Mouse (Mus musculus): Measurements from ENCODE around the gene Gse1.

The Gse1 gene

GRCm38 (mm10) chr8:120276051-120276890 lies 48.0 kb downstream of the Gse1 start:
- DNase-seq (ENCODE audit: low spot score) = peak; percentile 90

DNA sequence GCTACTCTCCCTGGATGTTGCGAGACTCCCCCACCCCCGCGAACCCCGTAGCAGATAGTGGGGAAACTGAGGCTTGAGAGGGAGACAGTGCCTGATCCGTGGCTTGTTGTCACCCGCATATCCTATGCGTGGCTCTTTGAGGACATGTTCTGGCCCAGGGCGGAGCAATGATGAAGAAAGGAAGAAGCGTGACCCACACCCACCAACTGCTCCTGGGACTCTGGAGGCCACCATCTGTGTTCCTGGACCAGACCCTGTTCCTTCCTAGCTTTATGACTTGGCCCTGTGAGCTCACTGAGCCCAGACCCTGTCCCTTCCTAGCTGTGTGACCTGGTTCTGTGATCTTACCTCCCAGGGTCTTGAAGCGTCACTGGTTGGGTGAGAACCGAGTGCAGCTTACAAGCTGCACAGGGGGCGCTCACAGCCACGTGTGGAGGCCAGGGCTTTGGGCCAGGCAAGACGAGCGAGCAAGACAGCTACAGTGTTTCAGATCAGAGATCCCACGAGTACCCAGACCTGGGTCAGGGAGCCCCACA lies 48.7 kb downstream of the Gse1 start:
- peak; percentile 34 for DNase-seq (ENCODE audit: low spot score)

DNA sequence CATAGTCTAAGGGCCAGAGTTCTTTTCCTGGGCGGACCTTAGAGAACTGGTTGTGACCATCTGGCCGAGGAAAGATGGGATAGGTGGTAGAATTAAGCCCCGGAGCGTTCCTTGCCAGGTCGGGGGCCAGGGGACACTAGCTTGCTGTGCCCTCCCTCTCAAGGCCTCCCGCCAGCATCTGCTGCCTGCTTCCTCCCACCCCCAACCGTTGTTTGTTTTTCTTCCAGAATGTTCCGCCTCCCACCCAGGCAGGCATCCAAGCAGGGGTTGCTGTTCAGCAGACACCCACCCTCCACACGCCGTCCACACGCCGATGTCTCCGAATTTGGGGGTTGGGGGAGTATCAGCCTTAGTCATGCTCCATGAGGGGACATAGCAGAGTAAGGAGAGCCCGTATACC lies 49.8 kb downstream of the Gse1 start:
- no peak for DNase-seq (ENCODE audit: low spot score)

DNA sequence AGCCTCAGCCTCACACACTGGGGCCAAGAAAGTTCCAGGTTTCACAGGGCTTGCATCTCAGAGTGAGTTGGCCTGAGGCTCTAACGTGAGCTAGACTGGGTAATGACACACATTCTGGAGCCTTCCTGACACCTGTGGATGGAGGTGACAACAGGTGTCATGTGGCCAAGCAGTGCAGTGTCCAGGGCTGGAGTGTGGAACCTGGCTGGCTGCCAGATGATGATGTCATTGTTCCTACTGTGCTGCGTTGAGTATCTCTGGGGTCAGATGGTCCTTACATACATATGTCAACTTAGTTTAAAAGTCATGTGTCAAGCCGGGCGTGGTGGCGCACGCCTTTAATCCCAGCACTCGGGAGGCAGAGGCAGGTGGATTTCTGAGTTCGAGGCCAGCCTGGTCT lies 51.2 kb downstream of the Gse1 start:
- DNase-seq (ENCODE audit: low spot score) = no peak

DNA sequence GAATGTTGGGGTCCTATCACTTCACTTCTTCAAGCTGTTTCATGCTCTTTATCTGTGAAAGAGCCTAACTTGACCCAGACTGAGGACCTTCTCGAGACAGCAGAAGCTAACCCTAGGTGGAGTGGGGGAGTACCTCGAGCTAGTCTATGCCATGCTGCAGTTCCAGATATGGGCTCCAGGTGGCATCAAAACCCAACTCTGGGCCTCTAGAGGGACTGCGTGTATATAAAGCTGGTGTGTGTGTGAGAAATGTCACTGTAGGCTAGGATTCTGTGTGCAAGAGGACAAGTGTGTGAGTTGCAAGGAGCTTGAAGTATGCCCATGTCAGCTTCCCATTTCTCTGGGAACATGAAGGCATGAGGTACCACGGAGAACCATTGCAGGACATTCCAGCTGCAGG lies 53.2 kb downstream of the Gse1 start:
- DNase-seq (ENCODE audit: low spot score) = peak; percentile 69

DNA sequence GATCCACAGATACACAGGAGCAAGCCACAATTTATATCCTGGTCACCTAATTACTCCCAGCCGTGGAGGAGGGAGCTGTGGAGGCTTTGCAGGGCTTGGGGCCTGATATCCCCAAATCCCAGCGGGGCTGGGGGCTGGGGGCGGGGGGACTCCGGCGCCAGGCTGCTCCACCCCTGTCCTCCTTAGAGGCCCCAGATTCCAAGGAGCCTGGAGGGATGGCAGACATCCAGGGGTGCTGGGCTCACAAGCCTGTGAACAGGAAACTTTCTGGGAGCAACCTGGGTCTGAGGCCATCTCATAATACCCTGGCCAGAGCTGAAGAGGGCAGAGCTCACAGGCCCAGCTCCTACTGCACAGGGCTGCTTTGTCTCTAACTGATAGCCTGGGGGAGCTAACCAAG lies 54.2 kb downstream of the Gse1 start:
- DNase-seq (ENCODE audit: low spot score) = no peak

DNA sequence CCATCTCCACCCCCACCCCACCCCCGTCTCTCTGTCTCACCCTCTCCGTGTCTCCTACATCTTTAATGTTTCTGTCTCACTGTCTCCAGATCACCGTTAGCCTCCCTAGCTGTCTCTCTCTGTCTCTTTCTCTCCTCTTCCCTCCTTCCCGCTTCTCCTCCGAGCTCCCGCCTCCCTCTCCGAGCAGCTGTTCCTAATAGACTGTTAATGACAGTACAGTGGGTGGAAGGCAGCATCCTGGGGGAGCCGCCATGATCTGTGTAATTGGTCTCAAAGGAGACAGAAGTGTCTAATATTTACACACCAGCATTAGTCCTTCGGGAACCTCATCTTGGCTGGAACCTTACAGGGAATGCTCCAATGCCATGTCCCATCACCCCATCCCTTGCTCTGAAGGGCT lies 56.0 kb downstream of the Gse1 start:
- DNase-seq (ENCODE audit: low spot score) = no peak

- no peak for DNase-seq (ENCODE audit: low spot score)
Measured at GRCm38 (mm10) chr8:120285033-120285432, 56.8 kb downstream of the Gse1 start.

DNA sequence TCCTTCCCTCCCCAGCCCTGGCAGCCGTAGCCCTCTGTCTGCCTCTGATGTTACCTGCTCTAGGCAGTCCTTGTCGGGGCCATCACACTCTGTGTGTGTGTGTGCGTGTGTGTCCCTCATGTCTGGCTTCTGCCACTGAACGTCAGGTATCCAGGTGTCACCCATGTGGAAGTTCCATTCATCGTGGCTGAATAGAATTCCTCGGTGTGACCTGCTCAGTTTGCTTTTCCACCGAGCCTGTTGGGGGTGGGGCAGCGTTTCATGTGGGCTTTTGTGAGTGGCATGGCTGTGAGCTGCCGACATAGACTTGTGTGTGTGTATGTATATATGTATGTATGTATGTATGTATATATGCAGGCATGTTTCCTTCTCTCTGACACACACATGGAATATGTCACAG lies 57.6 kb downstream of the Gse1 start:
- no peak for DNase-seq (ENCODE audit: low spot score)

- DNase-seq (ENCODE audit: low spot score) = peak; percentile 49
Measured at GRCm38 (mm10) chr8:120288122-120288908, 60.1 kb downstream of the Gse1 start.

DNA sequence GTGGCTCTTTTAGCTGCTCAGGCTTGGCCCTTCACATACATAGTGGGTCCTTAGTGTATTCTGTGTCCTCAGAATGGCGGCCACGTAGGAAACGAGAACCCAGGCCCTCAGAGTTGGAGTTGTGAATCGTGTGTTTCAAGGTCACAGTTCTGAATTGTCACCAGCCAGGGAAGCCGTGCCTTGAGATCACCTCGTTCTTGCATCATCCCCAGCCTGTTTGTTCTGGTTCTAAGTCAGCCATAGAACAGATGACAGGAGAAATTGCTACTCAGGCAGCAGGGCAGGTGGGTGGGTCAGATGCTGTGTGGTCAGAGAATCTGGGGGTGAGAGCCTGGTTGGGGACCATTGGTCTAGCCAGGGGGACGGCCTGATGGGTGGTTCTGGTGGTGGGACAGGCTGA lies 60.9 kb downstream of the Gse1 start:
- DNase-seq (ENCODE audit: low spot score) = no peak

DNA sequence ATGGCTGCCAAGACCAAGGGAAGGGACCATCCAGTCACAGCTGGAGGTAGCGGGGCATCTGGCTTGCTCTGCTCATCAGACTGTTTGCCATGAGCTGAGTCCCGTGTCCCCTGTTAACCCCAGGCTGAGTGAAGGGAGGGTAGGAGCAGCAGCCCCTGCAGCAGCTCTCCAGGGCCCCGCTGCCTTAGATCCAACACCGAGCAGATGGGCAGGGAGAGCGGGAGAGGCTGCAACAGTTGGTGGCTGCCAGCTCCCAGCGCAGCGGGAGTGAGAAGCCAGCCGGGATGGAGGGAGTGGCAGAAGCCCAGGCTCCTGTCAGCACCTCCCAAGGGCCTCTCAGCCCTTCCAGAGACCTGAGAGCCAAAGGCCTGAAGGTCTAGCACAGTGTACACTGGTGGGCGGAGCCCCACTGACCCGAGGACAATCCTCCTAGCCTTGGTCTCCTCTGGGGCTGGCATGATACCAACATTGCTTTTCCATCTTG lies 61.5 kb downstream of the Gse1 start:
- no peak for DNase-seq (ENCODE audit: low spot score)

DNA sequence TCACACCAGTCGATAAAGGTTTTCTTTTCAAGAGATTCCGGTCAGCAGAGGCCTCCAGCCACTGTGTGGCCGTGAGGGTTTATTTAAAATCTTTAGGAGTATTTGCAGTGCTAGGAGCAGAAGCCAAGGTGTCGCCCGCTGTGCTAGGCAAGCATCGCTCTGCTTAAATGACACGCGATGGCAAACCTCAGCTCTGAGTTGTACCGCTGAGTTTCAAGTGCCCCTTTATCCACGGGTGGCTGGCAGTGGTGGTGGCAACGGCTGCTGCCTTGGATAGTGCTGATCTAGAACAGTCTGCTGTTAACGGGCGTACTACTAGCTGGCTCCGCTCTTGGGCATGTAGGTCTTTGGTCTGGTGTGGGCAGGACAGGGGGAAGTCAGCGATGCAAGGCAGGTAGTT lies 62.4 kb downstream of the Gse1 start:
- no peak for DNase-seq (ENCODE audit: low spot score)

DNA sequence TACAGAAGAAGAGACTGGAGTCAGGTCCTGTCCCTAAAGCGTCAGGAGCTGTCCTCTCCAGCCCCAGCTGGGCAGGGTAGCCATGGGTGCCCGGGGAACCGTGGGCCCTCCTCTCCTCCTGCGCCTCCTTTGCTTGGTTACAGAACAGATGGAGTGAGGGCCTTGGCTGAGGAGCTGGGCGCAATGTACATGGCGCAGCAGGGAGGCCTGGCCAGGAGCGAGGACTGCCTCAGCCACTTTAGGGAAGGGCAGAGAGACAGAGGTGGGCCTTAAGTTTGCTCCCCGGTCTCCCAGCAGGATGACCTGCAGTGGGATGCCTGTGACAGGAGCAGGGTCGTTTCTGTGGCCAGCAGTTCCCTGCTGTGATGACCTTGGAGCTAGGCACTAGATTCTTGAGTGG lies 63.4 kb downstream of the Gse1 start:
- no peak for DNase-seq (ENCODE audit: low spot score)

DNA sequence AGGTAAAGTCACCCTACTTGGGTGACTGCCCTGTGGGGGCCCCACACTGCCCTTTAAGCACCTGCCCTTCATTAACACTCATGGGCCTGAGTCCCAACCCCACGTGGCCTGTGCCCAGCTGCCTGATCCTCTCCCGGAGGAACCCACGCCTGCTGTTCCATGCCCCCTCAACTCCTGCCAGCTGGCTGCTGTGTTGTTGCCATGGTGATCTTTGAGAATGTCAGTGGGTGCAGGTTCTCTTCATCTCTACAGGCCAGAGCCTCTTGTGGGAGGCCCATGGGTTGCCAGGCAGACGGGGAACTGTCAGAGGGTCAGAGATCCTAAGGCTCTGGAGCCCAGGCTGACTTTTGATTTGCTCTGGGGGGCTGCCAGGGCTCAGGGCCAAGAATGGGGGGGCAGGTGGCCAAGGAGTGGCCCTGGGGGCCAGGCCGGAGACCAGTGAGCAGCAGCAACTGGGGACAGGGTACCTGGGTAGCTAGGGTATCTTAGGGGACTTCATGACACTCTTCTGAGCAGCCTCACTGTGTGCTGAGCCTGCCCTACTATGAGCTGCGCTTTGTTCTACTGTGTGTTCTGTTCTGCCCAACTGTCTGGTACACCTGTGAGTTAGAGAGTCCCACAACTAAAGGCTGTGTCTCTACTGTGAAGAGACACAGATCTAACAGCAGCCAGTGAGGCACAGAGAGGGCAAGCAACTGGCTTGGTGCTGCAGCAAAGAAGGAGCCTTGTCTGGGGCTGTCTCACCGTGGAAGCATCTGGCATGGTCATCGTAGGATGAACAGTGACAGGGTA lies 64.3 kb downstream of the Gse1 start:
- DNase-seq (ENCODE audit: low spot score) = no peak

- DNase-seq (ENCODE audit: low spot score) = no peak
Measured at GRCm38 (mm10) chr8:120293421-120294357, 65.4 kb downstream of the Gse1 start.

DNA sequence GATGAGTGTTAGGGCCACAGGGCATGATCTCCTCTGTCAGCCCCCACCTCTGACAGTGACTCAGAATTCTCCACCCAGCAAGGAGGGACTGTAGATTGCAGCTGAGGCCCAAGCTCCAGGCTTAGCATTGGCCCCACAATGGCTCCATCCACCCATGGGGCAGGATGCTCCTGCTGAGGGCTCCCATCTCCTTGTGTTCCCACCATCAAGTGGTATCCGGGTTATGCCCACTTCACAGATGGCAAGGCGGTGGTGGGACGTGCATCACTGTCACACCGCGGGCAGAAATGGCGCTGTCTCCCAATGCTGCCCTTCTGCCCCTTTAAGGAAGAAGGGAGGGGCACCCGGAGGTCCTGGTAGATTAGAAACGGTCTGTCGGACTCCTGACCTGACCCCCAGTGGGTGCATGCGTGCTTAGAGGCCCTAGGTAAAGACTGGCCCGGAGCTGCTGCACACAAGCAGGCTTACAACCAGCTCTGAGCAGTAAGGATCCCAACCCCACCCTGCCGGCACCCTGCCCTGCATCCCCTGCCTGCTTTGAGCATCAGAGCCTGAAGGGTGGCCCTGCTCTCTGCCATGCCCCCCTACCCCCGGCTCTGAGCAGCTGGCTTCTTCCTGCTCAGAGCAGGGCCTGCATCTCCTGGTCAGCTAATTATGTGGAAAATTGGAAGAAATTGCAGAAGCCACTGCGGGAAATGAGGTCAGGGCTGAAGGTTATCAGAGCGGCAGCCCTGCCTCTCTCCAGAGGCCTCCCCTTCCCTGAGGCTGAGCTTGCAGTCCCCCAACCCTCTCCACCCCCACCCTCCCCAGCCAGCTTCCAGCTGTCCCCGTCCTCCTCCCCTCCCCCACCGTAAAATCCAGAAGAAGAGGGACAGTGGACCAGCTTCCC lies 67.0 kb downstream of the Gse1 start:
- no peak for DNase-seq (ENCODE audit: low spot score)

DNA sequence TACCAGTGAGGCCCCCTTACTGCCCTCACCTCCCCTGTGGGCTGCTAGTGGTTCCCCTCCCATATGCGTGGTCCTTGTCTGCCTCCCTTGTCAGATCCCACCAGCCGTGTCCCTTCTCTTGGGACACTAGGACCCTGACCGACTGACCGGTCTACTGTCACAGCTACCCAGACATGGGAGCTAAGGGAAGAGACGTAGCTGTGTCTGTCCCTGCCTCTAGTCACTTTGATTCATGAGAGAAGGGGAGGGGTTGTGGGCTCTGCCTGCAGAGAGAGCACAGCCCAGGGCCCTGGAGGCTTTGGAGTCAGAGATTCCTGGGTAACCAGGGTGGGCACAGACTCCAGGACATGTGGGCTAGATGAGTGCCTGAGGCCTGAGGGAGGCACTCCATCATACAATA lies 68.7 kb downstream of the Gse1 start:
- DNase-seq (ENCODE audit: low spot score) = no peak

- no peak for DNase-seq (ENCODE audit: low spot score)
Measured at GRCm38 (mm10) chr8:120298601-120299532, 70.6 kb downstream of the Gse1 start.

Measured in urinary bladder, postnatal 25 days (tissue).